Mouse (Mus musculus) C2C12 (cell line): ENCODE measurements around the gene Acoxl.

Source experiments
- CEBPB ChIP-seq: IDR thresholded peaks from one replicate; pipeline ENCODE4 v1.6.1; 2011; ENCODE audit warnings: low read depth, mild to moderate bottlenecking, control low read depth, moderate library complexity
- CTCF ChIP-seq: IDR thresholded peaks from one replicate; pipeline ENCODE4 v1.5.1; 2011; ENCODE audit not compliant: control insufficient read depth, insufficient read depth, insufficient read length
- MYOD1 ChIP-seq: IDR thresholded peaks from one replicate; pipeline ENCODE4 v1.6.1; 2011; ENCODE audit warnings: low read depth; ENCODE audit not compliant: control insufficient read depth, insufficient read length
- MYOG ChIP-seq: IDR thresholded peaks from one replicate; pipeline ENCODE4 v1.6.1; 2011; ENCODE audit not compliant: control insufficient read depth, insufficient read length; ENCODE audit errors: extremely low read depth

- TF ChIP-seq CTCF (no peak), MYOD1 (no peak), CEBPB (no peak), MYOG (no peak)
Measured at GRCm38 (mm10) chr2:128041066-128041750, 202.5 kb downstream of the Acoxl start.
